Mouse (Mus musculus) stomach, postnatal 0 days (tissue): ENCODE results near the gene Adam1b.

ENCODE experiments used
- CTCF ChIP-seq: IDR thresholded peaks from 2 replicates; pipeline ENCODE4 v1.5.1; 2016; ENCODE audit warnings: antibody characterized with exemption, low read depth, mild to moderate bottlenecking, moderate library complexity
- EP300 ChIP-seq: optimal IDR thresholded peaks from 2 replicates; pipeline ENCODE3; 2016; ENCODE audit warnings: antibody characterized with exemption

DNA sequence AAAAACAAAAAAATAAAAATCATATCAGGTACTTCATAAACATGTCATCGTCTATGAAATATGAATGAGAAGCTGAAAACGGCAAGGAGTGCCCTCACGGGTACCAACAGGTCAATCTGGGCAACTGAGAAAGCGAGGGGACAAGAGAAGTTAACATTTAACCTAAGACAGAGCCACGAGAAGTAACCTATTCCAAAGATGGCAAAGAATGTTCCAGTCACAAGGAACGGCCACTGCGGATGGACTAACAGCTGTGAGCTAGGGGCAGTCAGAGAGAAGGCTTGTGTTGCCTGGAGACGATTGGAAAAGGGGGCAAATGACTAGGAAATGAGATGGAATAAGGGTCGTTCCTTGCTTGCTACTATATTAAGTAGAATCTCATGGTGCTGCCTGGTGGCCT, 52.8 kb downstream of the Adam1b start:
- TF ChIP-seq CTCF: no peak
- no peak for TF ChIP-seq EP300
